Mouse (Mus musculus) hindbrain, embryonic 16.5 days (tissue): ENCODE measurements around the gene Slco1c1. TPM values are rescaled to one million over a fixed set of nuclear protein-coding genes. Genes with fewer than 3 reads are reported as not detected.

Source experiments
- ATAC-seq: fragments of 200-750 bp; cut with Nextera tagmentation; 2 replicates; pipeline ENCODE4 v1.8.0; 2017; ENCODE audit warnings: moderate TSS enrichment, moderate library complexity
- H3K27ac ChIP-seq: fragments of 300-500 bp; sonication (generic); 2 replicates; pipeline ENCODE4 v1.5.1; 2014; ENCODE audit warnings: low read depth, mild to moderate bottlenecking, control low read depth, low read length, moderate library complexity
- H3K27me3 ChIP-seq: fragments of 300-500 bp; sonication (generic); replicated peaks from 2 replicates; pipeline ENCODE4 v1.6.1; 2014; ENCODE audit warnings: low read length; ENCODE audit not compliant: control insufficient read depth, insufficient read depth
- H3K36me3 ChIP-seq: fragments of 300-500 bp; sonication (generic); 2 replicates; pipeline ENCODE4 v1.6.1; 2014; ENCODE audit warnings: mild to moderate bottlenecking, low read length, moderate library complexity, mixed read lengths; ENCODE audit not compliant: control insufficient read depth, insufficient read depth
- H3K4me1 ChIP-seq: fragments of 300-500 bp; sonication (generic); 2 replicates; pipeline ENCODE4 v1.6.1; 2014; ENCODE audit warnings: low read depth, low read length; ENCODE audit not compliant: control insufficient read depth, insufficient read depth
- H3K4me2 ChIP-seq: fragments of 300-500 bp; sonication (generic); 2 replicates; pipeline ENCODE4 v1.6.1; 2014; ENCODE audit warnings: mild to moderate bottlenecking, low read length, control low read depth, moderate library complexity
- H3K4me3 ChIP-seq: fragments of 300-500 bp; sonication (generic); 2 replicates; pipeline ENCODE4 v1.5.1; 2014; ENCODE audit warnings: mild to moderate bottlenecking, low read length, control low read depth, moderate library complexity
- H3K9ac ChIP-seq: fragments of 300-500 bp; sonication (generic); 2 replicates; pipeline ENCODE4 v1.6.1; 2014; ENCODE audit warnings: low read depth, mild to moderate bottlenecking, control low read depth, low read length, moderate library complexity
- H3K9me3 ChIP-seq: fragments of 300-500 bp; sonication (generic); 2 replicates; pipeline ENCODE4 v1.6.1; 2014; ENCODE audit warnings: mild to moderate bottlenecking, low read length, moderate library complexity; ENCODE audit not compliant: control insufficient read depth
- WGBS: fragments of 180-500 bp; shearing (Covaris S2); extraction: QIAGEN DNeasy Blood & Tissue Kit; methylation state at CpG from one replicate; pipeline ENCODE4 v1.1.7; 2014; 5-methylcytosine and 5-hydroxymethylcytosine counted together
- polyA plus RNA-seq: library from polyadenylated mRNA; unstranded; fragments of >200 nt; fragmentation: Nextera tagmentation; extraction: Ambion mirVana; gene quantifications from 2 replicates; pipeline ENCODE4 v1.2.1, GENCODE M21; 2015

Slco1c1 gene
- polyA plus RNA-seq, 1 experiment from 2014 or later, result 27.7 TPM

DNA sequence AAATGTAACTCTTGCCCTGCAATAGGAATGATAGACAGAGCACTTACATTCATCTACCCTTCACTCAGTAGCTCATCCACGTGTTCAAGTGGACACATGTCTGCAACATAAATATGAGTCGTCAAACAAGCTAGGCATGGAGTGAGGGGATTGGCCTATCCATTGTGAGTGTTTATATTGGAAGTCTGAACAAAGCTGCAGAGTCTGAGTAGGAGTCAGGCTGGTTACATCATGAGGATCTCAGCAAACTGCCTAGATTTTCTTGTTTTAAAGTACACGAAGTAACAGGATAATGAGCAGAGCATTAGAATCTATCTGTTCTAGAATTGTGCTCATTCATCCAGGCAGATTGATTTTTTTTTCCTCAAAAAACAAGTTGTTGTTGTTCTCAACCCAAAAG, 23.0 kb upstream of the Slco1c1 start:
- Histone ChIP-seq H3K9ac (no peak overlapping the region), H3K4me1 (no peaks in the 10 kb centered on the region), H3K9me3 (no peaks in the 10 kb centered on the region), H3K27me3 (no peaks in the 10 kb centered on the region), H3K36me3 (no peaks in the 10 kb centered on the region), H3K4me2 (no peak overlapping the region), H3K4me3 (no peak overlapping the region), H3K27ac (no peak overlapping the region)
- no peak for ATAC-seq
- 79% methylated on average over 3 of the region's 3 CpGs for WGBS

- no peaks in the 10 kb centered on the region for H3K36me3 ChIP-seq
- WGBS, result 88% methylated on average over 2 of the region's 2 CpGs
- no peaks in the 10 kb centered on the region for H3K4me1 ChIP-seq
- H3K4me3 ChIP-seq, result no peak overlapping the region
- H3K9ac ChIP-seq, result no peak overlapping the region
- no peak overlapping the region for H3K4me2 ChIP-seq
- no peak for ATAC-seq
- no peaks in the 10 kb centered on the region for H3K9me3 ChIP-seq
- H3K27ac ChIP-seq, result no peak overlapping the region
- no peaks in the 10 kb centered on the region for H3K27me3 ChIP-seq
Measured at GRCm38 (mm10) chr6:141522541-141522940, 1.6 kb upstream of the Slco1c1 start.

DNA sequence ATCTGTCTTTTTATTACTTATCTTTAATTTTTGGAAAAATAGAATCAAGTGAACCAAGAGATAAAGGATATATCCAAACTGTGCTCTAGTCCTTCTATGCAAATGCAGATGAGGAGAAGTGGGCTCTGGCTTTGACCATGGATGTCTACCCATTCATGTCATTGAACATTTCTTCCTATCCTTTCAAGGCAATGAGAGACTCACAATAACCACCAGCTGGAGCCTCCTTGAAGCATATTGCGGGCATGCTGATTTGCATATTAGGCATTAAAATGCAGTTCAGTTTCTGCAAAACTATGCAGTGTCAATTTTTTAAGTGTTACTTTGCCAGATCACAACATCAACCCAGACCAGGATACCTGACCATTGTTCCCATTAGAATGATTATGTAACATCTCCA, 1.6 kb downstream of the Slco1c1 start:
- Histone ChIP-seq H3K4me1 (no peaks in the 10 kb centered on the region), H3K27ac (no peak overlapping the region), H3K4me2 (no peak overlapping the region), H3K27me3 (no peaks in the 10 kb centered on the region), H3K9me3 (no peaks in the 10 kb centered on the region), H3K9ac (no peak overlapping the region), H3K36me3 (no peaks in the 10 kb centered on the region), H3K4me3 (no peak overlapping the region)
- whole genome bisulfite sequencing, result 50% methylated on average over 1 of the region's 1 CpGs
- no peak for ATAC-seq

DNA sequence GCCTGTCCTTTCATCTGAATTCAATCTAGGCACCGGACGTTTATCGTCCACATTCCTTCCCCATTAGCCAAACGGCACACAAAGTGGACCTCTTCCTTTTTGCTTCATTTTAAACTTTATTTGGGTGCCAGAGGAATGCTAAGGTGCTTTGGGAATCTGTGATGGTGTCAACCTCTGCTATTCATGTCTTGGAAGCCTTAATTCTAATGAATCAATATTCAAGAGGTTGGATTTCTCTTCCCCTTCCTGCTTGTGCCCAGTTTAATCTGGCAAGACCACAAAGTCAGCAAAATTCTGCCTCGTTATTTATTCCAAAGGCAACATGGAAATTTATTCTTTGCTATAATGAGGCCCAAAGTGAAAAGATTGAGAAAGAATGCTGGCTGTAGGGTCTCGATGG, 6.7 kb downstream of the Slco1c1 start:
- WGBS, result 68% methylated on average over 6 of the region's 6 CpGs
- H3K4me2 ChIP-seq, result no peak overlapping the region
- no peak for ATAC-seq
- no peaks in the 10 kb centered on the region for H3K27me3 ChIP-seq
- no peak overlapping the region for H3K27ac ChIP-seq
- H3K4me1 ChIP-seq, result no peaks in the 10 kb centered on the region
- no peak overlapping the region for H3K4me3 ChIP-seq
- no peaks in the 10 kb centered on the region for H3K36me3 ChIP-seq
- H3K9me3 ChIP-seq, result no peaks in the 10 kb centered on the region
- no peak overlapping the region for H3K9ac ChIP-seq

DNA sequence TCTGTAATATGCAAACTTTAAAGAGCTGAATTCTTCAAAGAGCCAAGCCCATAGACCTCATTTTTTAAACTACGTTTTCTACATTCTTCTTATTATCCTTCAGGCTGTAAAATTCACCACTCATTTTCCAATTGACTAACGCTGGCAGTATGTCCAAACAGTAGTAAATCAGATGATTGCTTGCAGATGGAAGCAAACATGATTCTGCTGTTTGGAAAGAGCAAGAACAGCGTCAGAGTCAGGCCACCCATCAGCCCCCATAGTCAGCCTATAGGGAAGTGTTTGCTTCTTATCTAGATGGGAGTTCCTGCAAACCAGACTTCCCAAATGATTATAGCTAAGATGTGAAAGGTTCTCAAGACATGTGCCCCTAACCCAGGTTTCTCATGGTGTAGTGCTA, 13.1 kb downstream of the Slco1c1 start:
- no peaks in the 10 kb centered on the region for H3K27me3 ChIP-seq
- H3K27ac ChIP-seq, result no peak overlapping the region
- no peak overlapping the region for H3K4me3 ChIP-seq
- no peak for ATAC-seq
- no peaks in the 10 kb centered on the region for H3K4me1 ChIP-seq
- no peak overlapping the region for H3K4me2 ChIP-seq
- H3K36me3 ChIP-seq, result no peaks in the 10 kb centered on the region
- 77% methylated on average over 3 of the region's 3 CpGs for WGBS
- H3K9ac ChIP-seq, result no peak overlapping the region
- H3K9me3 ChIP-seq, result no peaks in the 10 kb centered on the region

- no peak overlapping the region for H3K4me3 ChIP-seq
- H3K27me3 ChIP-seq, result no peaks in the 10 kb centered on the region
- no peak overlapping the region for H3K9ac ChIP-seq
- 86% methylated on average over 1 of the region's 1 CpGs for WGBS
- ATAC-seq, result no peak
- no peak overlapping the region for H3K4me2 ChIP-seq
- no peaks in the 10 kb centered on the region for H3K36me3 ChIP-seq
- no peak overlapping the region for H3K27ac ChIP-seq
- no peaks in the 10 kb centered on the region for H3K9me3 ChIP-seq
- no peaks in the 10 kb centered on the region for H3K4me1 ChIP-seq
Measured at GRCm38 (mm10) chr6:141541136-141541535, 17.0 kb downstream of the Slco1c1 start.

DNA sequence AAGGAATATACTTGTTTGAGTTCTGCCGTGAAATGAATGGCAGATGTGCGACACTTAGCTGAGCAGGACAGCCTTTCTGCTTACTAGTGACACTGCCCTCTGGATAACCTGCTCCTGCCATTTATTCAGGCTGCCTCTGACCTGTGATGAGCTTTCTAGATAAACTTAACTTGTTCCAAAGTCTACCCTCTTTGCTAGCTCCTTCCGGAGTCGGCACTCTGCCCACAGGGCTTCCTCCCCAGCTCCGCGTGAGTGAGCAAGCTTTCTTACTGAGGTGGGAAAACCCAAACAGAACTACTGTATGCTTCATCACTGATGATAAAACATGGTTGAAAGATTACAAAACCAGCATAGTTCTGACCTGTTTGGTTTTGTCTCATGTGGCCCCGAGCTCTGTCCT, 19.2 kb downstream of the Slco1c1 start:
- no peaks in the 10 kb centered on the region for H3K27me3 ChIP-seq
- no peaks in the 10 kb centered on the region for H3K4me1 ChIP-seq
- H3K36me3 ChIP-seq, result no peaks in the 10 kb centered on the region
- no peak for ATAC-seq
- WGBS, result 86% methylated on average over 7 of the region's 7 CpGs
- no peak overlapping the region for H3K9ac ChIP-seq
- H3K9me3 ChIP-seq, result no peaks in the 10 kb centered on the region
- H3K4me3 ChIP-seq, result no peak overlapping the region
- H3K4me2 ChIP-seq, result no peak overlapping the region
- no peak overlapping the region for H3K27ac ChIP-seq

GRCm38 (mm10) chr6:141558118-141558517, 34.0 kb downstream of the Slco1c1 start:
- H3K36me3 ChIP-seq, result no peaks in the 10 kb centered on the region
- no peak for ATAC-seq
- no peak overlapping the region for H3K4me2 ChIP-seq
- no peaks in the 10 kb centered on the region for H3K4me1 ChIP-seq
- no peak overlapping the region for H3K27ac ChIP-seq
- 91% methylated on average over 1 of the region's 1 CpGs for WGBS
- H3K9me3 ChIP-seq, result no peaks in the 10 kb centered on the region
- H3K9ac ChIP-seq, result no peak overlapping the region
- H3K27me3 ChIP-seq, result no peaks in the 10 kb centered on the region
- no peak overlapping the region for H3K4me3 ChIP-seq

GRCm38 (mm10) chr6:141567366-141567765, 43.2 kb downstream of the Slco1c1 start:
- no peak overlapping the region for H3K27ac ChIP-seq
- H3K4me1 ChIP-seq, result no peaks in the 10 kb centered on the region
- no peak overlapping the region for H3K4me2 ChIP-seq
- H3K9ac ChIP-seq, result no peak overlapping the region
- no peaks in the 10 kb centered on the region for H3K9me3 ChIP-seq
- no peak for ATAC-seq
- WGBS, result 80% methylated on average over 2 of the region's 2 CpGs
- no peaks in the 10 kb centered on the region for H3K27me3 ChIP-seq
- H3K36me3 ChIP-seq, result no peaks in the 10 kb centered on the region
- no peak overlapping the region for H3K4me3 ChIP-seq
